Mouse (Mus musculus): ENCODE data around the gene Iba57.

The Iba57 gene

GRCm38 (mm10) chr11:59134373-59134997, 29.1 kb downstream of the Iba57 start:
- DNase-seq (ENCODE audit: extremely low spot score, low spot score), result peak; percentile 23

GRCm38 (mm10) chr11:59132065-59132464, 31.5 kb downstream of the Iba57 start:
- DNase-seq (ENCODE audit: extremely low spot score, low spot score), result no peak

GRCm38 (mm10) chr11:59131348-59131919, 32.1 kb downstream of the Iba57 start:
- no peak for DNase-seq (ENCODE audit: extremely low spot score, low spot score)

GRCm38 (mm10) chr11:59130782-59131181, 32.8 kb downstream of the Iba57 start:
- no peak for DNase-seq (ENCODE audit: extremely low spot score, low spot score)

- DNase-seq (ENCODE audit: extremely low spot score, low spot score), result no peak
Measured at GRCm38 (mm10) chr11:59105945-59106344, 57.6 kb downstream of the Iba57 start.
